Mouse (Mus musculus) layer of hippocampus, postnatal 25 days (tissue): ENCODE measurements around the gene Kcnn3. TPM values are rescaled to one million over a fixed set of nuclear protein-coding genes. Genes with fewer than 3 reads are reported as not detected.

Experiments
- DNase-seq, 2 experiments: peaks; one replicate each; pipeline ENCODE4 v3.0.0; 2022; ENCODE audit warnings: mixed read lengths in 2 of 2, low spot score in 1 of 2; ENCODE audit errors: extremely low spot score in 1 of 2
- total RNA-seq, 2 experiments: library from RNA; stranded (reverse); gene quantifications; 2 replicates each; pipeline ENCODE4 v1.2.3; 2021

Gene Kcnn3
- total RNA-seq, 2 experiments from 2014 or later = 22.9 to 23.5 TPM

DNA sequence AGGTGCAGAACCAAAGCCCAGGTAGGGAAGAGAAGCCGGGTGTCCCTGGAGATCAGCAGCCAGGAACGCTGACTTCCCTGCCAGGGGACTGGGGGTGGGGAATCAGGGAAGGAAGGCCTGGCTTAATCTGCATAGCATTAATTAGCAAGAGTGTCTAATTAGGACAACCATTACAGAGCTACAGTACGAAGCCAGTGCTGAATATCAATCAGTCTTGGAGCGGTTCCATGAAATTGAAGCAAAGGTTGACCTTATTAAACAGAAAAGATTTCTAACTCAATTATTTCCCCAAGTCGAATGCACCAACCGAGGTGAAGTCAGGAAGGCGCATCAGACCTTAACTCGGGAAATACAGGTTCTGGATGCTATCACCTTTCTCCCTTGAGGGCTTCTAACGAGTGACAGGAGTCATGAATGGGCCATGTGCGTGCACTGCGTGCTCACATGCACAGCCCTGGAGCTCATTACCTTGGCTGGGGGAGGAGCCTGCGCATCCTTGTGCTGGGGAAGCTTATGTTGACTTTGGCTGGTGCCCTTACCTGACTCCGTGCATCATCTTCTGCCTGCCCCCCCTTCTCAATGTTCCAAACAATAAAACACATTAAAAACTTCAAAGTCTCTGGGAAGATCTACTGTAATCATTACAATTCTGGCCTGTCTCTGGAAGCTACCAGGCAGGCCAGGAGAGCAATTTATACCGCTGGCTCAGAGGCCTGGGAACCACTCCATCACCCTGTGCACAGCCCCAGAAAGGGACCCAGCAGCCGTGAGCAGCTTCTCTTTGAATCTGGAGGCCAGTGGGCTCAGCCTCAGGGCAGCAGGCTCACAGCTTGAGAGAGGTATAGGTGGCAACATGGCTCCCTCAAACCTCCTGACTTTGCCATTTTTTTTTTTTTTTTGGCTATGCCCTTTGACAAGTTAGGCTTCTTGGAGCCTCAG, 39.3 kb downstream of the Kcnn3 start:
- DNase-seq = peak in 1 of 2 experiments; percentile 28

GRCm38 (mm10) chr3:89561386-89561785, 41.4 kb downstream of the Kcnn3 start:
- DNase-seq = no peak

GRCm38 (mm10) chr3:89565371-89565770, 45.4 kb downstream of the Kcnn3 start:
- no peak for DNase-seq

GRCm38 (mm10) chr3:89569058-89569457, 49.1 kb downstream of the Kcnn3 start:
- no peak for DNase-seq

DNA sequence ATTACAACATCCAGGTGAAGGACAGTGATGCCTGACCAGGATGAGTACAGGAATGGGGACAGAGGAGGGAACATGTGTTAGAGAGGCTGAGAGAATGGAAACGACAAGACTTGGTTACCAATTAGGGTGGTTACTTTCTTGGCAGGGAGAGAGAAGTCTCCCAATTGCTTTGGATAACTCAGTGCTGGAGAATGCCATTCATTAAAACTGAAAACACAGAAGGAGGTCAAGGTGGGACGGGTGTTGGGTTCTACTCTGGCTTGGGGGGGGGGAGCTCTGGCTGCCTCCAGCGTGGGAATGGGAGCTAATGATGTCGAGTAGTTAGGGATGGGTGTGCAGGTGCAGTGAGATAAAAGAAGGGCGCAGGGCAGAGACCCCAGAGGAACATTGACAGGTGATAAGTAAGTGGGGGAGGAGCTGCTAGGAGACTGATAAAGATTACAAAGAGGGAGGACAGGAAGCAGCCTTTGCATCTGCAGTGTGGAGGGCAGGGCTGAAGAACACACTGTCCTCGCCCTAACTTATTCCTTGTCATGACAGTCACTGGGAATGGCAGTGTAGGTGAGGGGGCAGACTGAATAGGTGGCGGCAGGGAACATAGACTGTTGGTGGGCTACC, 49.9 kb downstream of the Kcnn3 start:
- no peak for DNase-seq

GRCm38 (mm10) chr3:89570362-89570761, 50.4 kb downstream of the Kcnn3 start:
- no peak for DNase-seq

GRCm38 (mm10) chr3:89574260-89574659, 54.3 kb downstream of the Kcnn3 start:
- DNase-seq = no peak

GRCm38 (mm10) chr3:89576381-89576780, 56.4 kb downstream of the Kcnn3 start:
- no peak for DNase-seq

GRCm38 (mm10) chr3:89577154-89577553, 57.2 kb downstream of the Kcnn3 start:
- no peak for DNase-seq

- DNase-seq = no peak
These were observed 58.1 kb downstream of the Kcnn3 start for GRCm38 (mm10) chr3:89578083-89578482.

DNA sequence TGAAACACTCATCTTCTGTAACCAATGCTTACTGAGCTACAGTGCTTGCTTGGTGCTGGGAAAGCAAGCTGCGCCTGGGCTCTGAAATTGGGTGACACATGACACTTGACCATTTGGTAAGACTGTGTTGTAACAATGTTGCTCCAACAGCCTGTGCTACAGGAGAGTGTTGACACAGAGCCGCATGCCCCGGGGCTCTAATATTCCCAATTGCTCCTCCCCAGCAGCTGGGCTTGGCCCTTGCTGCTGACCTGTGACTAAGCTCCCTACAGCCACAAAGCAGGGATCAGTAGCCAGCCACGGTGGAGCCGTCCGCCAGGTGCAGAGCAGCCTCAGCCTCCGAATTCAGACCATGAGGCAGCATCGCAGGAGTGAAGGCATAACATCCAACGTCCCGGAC, 58.8 kb downstream of the Kcnn3 start:
- DNase-seq = no peak

DNA sequence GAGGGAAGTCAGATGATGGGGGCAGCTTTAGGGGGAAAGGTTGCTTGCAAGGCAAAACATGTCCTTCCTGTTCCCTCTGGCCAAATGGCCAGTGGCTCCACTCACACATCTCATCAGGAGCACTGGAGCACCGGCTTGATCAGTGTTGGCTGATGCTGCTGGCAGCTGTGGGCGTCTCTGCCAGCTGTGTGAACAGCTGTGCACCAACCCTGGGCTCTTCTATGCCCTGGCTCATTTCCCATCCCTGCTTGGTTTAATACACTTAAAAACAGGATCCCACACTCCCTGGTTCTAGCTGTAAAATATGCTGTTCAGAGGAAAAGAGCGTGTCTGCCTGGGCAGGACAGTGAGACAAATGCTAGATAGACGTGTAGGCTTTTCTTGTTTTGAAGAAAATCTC, 64.3 kb downstream of the Kcnn3 start:
- DNase-seq = no peak

DNA sequence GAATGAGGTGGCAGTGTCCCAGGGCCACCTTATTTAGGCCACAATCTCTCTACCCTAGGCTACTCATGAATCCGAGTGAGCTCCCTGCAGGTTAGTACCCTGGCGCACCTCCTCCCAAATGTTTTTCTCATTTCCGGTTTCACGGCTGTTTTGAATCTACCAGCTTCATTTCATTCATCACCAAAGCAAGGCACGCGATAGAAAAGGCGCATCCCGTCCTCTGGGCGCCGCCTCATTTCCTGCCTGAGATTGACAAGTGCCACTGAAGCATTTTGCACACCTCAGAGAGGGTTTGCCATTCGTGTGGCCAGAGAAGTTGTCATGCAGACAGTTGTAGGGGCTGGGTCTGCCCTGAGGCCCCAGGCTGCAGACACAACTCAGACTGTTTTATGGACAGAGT, 68.5 kb downstream of the Kcnn3 start:
- no peak for DNase-seq

DNA sequence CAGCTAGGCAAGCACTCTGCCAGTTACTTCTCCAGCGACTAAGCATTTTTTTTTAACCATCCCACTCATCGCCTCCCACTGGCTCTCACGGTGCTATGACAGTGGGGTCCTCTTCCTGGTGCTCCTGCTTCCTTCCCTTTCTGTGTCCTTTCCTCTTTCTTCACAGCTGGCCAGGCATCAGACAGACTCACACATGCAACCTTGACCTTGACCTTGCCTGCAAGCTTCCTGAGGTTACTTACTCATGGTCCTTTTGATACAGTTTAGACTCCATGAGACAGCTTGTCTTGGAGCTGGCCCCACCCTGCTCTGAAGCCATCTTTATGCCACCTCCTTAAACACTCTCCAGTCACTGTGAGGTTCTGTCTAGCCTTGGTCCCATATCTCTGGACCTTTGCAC, 69.4 kb downstream of the Kcnn3 start:
- no peak for DNase-seq

DNA sequence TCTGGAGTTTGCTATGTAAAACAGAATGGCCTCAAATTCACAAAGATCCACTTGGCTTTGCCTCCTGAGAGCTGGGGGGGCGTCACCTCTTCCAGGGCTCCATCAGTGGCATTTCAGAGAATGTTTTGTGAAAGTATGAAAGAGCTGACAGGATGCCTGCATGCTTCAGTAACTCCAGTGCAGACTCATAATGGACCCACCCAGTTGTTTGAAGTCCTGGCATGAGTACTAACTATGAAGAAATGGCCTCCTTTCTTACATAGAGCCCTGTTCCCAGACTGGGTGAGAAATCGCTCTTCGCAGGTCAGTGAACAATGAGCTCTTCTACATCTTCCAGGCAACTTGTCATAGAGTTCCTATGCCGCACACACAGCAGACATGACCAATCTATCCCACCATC, 70.4 kb downstream of the Kcnn3 start:
- no peak for DNase-seq

DNA sequence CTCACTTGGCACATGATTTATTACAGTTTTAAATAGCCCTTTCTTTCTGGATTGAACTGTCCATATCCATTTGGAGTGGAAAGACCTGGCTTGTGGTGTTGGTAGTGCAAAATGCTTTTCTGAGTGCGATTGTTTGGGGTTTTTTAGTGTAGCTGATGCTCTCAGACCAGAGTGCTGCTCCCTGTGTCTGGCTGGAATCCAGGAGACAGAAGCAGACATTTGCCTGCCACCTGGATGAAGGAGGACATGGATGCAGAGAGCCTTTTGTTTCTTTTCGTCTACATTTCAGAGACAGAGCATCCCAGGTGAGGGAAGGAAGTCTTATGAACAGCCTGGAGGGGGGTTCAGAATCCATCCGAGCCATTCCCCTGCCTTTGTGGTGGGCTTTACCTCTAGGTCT, 71.5 kb downstream of the Kcnn3 start:
- no peak for DNase-seq

DNA sequence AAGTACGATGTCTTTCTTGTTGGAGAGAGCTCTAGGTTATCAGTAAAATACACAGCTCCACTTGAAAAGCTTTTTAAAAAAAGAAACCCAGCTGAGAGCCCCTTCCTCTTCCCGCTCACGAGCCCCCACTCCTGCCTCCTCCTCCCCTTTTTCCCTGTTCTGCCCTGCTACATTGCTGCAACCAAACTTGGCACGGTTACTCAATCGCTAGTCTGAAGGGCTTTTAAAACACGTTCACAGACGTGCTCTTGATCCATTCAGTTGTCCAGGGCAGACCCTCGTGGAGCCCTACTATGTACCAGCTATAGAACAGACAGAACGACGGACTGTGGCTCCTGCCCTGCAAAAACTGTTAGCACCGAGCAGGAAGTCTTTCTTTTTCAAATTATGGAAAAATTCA, 72.8 kb downstream of the Kcnn3 start:
- DNase-seq = no peak

GRCm38 (mm10) chr3:89593524-89593923, 73.6 kb downstream of the Kcnn3 start:
- no peak for DNase-seq

- DNase-seq = no peak
These were observed 78.4 kb downstream of the Kcnn3 start for GRCm38 (mm10) chr3:89598361-89598760.

GRCm38 (mm10) chr3:89598967-89599366, 79.0 kb downstream of the Kcnn3 start:
- no peak for DNase-seq

DNA sequence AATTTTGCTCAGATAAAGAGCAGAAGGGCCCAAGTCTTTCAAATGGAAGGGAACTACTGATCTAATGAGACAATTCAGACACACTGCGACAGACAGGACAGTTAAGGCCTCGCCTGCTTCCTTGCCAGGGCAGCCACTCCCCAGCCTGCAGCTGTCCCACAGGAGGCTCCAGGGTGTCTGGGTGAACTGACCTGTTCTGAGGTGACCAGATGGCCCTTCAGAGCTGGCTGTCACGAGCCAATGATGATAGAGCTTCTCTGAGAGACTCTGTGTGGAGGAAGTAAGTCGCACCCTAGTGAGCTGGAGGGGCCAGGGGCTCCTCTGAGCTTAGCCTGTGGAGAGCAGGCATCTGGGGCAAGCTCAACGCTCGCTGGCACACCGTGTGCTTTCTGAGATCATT, 81.1 kb downstream of the Kcnn3 start:
- no peak for DNase-seq

- DNase-seq = no peak
These were observed 83.3 kb downstream of the Kcnn3 start for GRCm38 (mm10) chr3:89603300-89603699.
